Mouse (Mus musculus): ENCODE measurements around the gene Cacna1d. TPM values are rescaled to one million over a fixed set of nuclear protein-coding genes. Genes with fewer than 3 reads are reported as not detected.
A peak's percentile ranks its signal among the peaks of the same experiment; 100 is the strongest.

Gene Cacna1d
- total RNA-seq, 2 experiments from 2014 or later, result 46.3 to 56.7 TPM

DNA sequence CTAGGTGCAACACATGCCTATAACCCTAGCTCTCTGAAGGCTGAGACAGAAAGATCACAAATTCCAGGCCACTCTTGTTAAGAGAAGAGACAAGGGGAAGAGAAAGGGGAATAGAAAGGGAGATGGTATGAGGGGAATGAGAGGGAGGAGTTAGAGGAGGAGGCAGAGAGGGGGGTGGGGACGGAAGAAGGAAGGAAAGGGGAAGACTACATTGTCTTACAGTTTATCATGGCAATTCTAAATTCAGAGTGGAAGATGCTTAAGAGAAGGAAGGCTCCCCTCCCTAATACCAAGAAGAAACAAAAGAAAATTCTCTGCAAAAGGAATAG, 199.2 kb downstream of the Cacna1d start:
- intact Hi-C loops (cut with DNase I), result no loop called here
- DNase-seq (ENCODE audit: low spot score in 2 of 2), result no peak

DNA sequence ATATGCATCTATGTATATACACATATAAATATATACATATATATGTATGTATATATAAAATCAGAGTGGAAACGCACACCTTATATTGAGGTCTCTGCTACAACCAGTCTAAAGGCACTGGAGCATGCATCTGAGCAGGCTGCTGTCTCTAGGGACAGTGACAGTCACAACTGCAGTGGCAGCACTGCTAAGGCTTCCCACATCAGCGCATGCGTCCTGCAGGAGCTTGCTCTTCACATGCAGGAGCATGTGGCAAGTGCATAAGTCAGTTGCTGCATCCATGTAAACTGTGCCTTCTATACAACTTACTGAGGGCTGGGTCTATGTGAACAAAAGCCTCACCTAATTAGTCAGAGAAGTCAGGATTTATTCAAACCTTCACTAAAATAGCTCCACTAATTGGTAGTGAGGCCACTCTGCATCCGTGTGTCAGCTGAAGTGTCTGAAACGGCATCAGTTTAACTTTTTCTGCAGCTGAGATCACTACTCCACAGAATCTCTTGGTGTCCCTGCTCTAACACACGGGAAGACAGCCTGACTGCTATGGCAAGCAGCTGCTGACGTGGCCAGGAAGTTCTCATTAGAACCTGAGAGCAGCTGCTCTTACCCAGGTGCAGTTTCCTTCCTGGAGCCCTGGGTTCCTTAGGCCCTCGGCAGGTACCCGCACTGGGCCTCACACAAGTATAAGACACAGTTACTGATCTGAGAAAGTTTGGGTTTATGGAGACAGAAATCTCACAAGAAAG, 199.7 kb downstream of the Cacna1d start:
- no peak for DNase-seq (ENCODE audit: low spot score in 2 of 2)
- intact Hi-C loops (cut with DNase I), result no loop called here

DNA sequence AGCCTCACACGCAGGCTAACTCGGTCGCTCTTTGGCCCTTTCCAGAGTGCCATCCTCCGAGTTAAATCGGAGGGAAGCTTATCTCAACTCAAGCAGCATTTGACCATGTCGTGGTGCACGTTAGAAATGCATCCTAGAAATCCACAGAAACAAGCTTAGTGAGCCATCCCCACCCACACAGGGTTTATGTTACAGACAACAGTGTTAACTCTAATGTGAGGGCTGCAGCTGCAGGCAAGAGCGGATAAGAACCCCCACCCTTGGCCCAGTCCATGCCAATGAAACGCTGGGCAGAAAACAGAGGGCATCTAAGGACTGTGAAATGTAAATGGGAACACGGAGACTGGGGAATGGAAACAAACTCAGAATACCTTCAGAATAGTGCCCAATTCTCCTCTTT, 206.8 kb downstream of the Cacna1d start:
- intact Hi-C loops (cut with DNase I), result no loop called here
- DNase-seq (ENCODE audit: low spot score in 2 of 2), result peak in 1 of 2 experiments; percentile 44

DNA sequence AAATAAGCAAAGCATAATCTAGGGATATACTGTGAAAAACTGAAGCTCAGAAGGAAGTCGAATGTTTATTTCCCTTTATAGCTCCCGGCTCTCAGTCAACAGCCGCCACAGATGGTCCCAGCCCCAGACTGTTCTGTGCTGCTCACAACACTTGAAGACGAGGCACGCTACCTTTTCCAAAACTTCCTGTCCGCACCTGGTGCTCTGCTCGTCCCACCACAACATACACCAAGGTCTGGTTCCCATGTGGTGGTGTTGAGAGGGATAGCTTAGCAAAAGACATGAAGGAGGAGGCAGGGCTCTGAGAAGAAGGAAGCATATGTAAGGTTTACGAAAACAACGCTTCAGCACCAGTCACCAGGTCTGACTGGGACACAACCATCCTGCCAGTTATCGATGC, 207.2 kb downstream of the Cacna1d start:
- intact Hi-C loops (cut with DNase I), result no loop called here
- peak; percentile 46 to 56 for DNase-seq (ENCODE audit: low spot score in 2 of 2)

DNA sequence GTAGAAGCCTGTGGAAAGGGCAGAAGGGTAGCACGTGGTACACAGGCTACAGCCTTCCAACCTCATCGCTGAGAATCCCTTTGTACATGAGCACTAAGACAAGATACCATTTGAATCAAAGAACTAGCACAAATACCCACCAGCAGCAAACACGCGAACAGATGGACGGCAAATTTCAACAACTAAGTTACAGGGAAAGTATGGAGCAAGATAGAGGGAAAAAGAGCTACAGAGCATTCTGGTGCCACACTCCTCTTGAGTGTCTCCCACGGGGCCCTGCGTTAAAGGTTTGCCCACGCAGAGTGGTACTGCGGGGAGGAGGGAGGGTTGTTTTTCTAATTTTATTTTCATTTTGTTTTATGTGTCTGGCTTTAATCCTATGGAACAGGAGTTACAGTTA, 215.7 kb downstream of the Cacna1d start:
- intact Hi-C loops (cut with DNase I), result no loop called here
- DNase-seq (ENCODE audit: low spot score in 2 of 2), result no peak

DNA sequence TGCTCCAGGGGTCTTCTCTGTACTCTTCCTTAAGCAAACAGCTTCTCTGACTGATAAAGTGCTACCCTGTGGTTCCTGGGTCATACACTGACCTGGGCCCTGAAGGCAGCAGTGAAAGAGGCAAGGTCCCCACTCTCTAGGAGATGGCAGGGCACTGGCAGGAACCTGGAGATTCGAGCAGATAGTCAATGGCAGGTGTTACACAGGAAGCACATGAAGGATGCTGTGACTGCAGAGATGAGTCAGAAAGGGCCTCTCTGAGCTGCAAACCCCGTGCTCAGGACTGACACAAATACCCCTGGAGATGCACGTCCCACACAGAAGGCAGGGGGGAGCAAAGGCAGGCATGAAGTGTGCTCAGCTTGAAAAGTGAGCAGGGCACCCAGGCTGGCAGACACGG, 218.3 kb downstream of the Cacna1d start:
- no peak for DNase-seq (ENCODE audit: low spot score in 2 of 2)
- intact Hi-C loops (cut with DNase I), result no loop called here

DNA sequence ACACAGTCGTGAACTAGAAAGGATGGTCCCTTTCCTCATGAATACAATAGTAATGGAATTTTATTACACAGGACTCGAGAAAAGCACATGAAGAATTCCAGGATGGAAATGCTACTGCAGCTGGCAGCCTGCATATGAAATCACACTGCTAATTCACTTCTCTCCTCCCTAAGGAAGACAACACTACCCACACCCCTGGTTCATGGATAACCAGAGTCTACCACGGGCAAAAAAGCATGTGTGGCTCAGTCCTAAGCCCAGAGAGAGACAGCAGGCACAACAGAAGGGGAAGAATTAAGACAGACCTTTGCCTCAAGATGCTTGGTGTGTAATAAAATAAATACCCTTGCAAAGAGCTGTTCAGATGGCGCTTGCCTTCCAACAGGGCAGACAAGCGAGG, 218.7 kb downstream of the Cacna1d start:
- intact Hi-C loops (cut with DNase I), result no loop called here
- no peak for DNase-seq (ENCODE audit: low spot score in 2 of 2)

DNA sequence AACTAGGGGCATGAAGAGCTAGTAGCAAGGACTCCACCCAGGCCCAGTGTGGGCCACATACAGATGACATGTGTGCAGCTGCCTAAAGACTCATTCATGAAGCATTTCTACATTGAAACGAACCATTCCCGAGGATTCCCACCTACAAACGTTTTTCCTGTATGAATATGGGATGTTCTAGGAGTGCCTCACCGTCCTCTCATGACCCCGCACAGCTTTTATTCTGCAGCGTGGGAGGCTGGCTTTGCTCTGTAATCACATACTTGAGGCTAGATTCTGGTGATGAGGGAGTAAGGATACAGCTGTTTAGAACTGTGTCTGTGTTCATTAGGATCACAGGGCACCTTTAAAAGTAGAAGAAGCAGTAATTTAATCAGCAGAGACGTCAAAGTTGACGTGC, 219.4 kb downstream of the Cacna1d start:
- intact Hi-C loops (cut with DNase I), result no loop called here
- DNase-seq (ENCODE audit: low spot score in 2 of 2), result peak in 1 of 2 experiments; percentile 55

DNA sequence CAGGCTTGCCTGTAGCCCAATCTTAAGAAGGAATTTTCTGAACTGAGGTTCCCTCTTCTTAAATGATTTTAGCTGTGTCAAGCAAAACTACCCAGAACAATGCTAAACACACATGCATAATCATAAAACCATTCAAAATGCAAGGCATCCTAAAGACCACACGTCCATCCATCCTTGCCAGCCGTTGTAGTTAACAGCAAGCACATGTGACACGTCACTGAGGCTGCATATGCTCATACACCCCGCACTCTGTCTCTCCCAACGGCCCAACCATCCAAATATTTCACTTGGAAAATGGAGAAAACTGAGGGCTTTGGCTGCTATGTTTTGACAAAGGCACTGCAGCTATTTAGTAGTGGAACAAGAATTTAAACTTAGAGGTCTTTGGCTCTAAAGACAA, 220.9 kb downstream of the Cacna1d start:
- intact Hi-C loops (cut with DNase I), result no loop called here
- DNase-seq (ENCODE audit: low spot score in 2 of 2), result no peak

DNA sequence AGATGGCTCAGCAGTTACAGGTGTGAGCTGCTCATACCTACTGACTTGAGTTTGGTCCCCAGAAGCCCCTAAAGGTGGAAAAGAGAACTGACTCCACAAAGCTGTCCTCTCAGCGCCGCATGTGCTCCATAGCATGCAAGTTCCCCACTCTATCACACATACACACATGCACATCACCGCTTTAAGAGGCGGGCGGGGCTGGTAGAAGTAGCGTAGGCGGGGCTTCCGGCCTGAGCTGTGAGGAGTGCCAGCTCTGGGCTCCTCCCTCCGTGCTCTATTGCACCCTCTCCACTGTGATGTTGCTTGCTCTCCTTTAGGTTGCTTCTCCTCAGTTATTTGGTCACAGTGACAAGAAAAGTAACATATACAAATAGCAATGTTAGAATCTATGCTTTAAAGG, 225.5 kb downstream of the Cacna1d start:
- intact Hi-C loops (cut with DNase I), result no loop called here

DNA sequence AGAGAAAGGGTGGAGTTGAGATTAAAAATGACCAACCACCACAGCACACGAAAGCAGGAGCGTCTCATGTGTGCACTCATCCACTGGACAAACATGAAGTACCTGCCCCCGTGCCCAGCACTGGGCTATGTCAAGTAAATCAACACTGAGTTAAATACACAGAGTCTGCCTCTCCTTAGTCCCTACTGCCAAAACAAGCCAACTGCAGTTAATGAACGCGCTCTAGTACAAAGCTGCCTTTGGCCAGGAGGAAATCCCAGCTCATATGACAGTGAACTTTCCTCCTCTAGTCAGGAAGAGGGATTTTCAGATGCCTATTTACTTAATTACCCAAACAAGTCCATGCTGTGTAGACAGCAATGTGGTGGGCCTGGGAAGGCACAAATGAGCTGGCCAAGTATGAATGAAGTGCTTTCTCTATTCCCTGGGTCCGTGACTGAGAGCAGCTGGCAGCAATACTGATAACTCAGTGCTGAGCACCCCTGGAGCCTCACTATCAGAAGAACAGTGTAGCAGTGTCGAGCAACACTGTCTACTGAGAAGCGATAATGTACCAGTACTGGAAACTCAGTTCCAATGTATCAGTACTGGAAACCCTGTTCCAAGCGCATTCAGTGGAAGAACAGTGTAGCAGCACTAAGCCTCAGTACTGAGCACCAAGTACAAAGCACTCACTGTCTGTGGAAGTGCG, 229.5 kb downstream of the Cacna1d start:
- no peak for DNase-seq (ENCODE audit: low spot score in 2 of 2)
- intact Hi-C loops (cut with DNase I), result no loop called here

More for the DNA sequence above, 225.5 kb downstream of the Cacna1d start:
- DNase-seq (ENCODE audit: low spot score in 2 of 2), result no peak

DNA sequence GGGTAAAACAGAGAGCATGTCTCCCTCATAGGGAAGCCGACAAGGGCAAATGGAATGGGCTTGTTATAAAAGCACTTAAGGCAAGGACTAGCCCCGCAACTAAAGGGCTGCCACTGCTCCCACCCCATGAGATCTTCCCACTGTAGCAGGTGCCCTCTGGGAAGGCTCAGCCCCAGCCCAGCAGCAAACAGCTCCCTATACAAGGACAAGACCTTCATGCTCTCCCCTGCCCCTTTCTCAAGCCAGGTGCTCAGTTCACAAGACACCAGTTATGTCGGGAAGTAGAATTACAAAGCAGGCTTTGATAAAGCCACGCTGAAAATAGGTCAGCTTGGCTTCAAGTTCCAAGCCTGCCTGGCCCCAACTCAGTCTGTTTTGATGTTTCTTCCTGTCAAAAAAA, 233.6 kb downstream of the Cacna1d start:
- intact Hi-C loops (cut with DNase I), result no loop called here
- DNase-seq (ENCODE audit: low spot score in 2 of 2), result no peak

DNA sequence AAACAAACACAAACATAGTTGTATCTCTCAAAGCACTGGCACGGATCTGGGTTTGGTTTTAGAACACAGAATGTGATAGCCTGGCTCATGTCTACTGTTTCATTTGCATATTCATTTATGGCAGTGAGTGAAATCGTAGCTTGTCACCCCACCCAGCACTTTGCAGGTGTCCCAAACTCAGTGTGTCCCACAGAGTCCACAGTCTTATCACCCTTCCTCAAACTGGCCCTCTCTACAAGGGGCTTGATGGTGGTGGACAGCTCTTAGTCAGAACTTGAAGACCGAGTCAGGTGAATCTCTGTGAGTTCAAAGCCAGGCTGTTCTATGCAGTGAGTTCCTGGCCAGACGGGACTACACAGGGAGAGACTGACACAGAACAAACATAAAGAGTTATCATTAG, 234.8 kb downstream of the Cacna1d start:
- intact Hi-C loops (cut with DNase I), result no loop called here
- DNase-seq (ENCODE audit: low spot score in 2 of 2), result no peak

DNA sequence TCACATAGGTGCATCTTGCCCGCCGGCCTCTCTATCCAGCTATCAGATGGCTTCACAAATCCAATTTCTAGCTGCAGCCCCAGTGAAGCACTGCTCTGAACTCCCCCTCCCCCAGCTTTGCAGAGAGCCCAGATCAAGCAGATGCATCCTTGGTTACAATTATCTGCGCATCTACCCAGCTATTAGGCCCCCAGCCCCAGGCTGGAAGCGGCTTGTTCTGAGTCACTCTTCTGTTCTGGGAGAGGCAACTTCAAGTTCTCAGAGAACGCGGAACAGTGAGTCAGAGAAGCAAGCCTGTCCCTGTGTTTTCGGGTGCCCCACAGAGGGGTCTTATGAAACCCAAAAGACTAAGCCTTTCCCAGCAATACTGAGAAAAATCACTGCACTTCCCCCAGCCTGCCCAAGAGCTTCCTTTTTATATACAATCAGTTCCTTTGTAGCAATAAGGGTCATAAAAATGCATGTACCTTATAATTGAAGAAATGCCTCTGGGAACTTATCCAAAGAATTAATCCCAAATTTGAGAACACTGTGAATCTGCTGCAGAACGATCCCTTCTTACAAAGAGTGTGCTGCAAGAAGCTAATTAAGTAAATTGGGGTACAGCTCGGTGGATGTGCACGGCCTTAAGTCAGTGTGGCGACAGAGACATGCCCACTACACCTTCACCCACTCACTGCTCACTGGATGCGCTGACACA, 235.4 kb downstream of the Cacna1d start:
- intact Hi-C loops (cut with DNase I), result no loop called here
- peak; percentile 22 to 24 for DNase-seq (ENCODE audit: low spot score in 2 of 2)

DNA sequence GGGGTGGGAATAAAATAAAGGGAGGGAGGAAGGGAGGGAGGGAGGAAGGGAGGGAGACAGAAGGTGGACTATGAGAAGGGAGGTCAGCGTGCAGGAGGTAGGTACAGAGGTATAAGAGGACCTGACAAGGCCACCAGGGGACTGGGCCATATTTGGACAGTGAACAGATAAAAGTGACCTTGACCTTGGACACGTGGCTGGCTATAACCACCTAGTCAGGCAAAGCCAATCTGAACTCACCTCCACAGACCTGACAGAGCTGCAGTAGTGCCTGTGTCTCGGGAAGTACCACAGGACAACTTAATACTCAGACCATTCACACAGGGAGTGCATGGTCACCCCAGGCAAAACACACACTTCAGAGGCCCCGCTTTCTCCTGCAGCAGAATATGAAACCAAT, 236.5 kb downstream of the Cacna1d start:
- DNase-seq (ENCODE audit: low spot score in 2 of 2), result no peak
- intact Hi-C loops (cut with DNase I), result no loop called here

DNA sequence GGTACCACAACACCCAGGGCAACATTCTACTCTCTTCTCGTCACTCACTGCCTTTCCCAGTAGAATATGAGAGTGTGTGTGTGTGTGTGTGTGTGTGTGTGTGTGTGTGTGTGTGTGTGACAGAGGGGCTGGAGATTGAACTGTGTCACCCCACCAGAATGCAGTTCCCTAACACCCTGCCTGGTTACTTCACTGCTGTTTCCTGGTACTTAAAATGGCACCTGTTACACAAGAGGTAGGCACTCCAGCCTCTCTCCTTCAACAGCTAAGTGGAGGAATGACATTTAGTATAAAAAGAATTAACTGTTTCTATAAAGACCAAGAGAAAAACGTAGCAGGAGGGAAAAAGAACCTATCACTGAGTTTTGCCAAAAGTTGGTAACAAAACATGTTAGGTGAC, 238.4 kb downstream of the Cacna1d start:
- intact Hi-C loops (cut with DNase I), result no loop called here

DNA sequence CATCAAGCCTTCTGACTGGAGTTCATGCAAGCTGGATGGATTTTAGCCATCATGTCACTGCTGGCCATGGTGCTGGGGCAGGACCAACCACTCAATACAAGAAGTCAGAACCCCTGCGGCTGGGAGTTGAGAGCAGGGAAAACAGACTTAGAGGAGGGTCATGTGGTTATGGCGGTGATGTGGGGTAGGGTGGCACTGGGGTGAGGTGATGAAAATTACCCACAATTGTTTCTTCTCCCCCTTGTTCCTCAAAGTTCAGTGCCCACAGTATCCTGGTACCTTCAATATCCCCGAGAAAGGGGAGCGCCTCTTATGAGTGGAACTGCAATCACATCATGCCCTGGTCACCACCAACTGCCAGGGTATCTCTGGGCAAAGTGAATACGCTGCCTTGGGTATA, 239.9 kb downstream of the Cacna1d start:
- intact Hi-C loops (cut with DNase I), result no loop called here

More for the DNA sequence above, 238.4 kb downstream of the Cacna1d start:
- DNase-seq (ENCODE audit: low spot score in 2 of 2), result no peak

DNA sequence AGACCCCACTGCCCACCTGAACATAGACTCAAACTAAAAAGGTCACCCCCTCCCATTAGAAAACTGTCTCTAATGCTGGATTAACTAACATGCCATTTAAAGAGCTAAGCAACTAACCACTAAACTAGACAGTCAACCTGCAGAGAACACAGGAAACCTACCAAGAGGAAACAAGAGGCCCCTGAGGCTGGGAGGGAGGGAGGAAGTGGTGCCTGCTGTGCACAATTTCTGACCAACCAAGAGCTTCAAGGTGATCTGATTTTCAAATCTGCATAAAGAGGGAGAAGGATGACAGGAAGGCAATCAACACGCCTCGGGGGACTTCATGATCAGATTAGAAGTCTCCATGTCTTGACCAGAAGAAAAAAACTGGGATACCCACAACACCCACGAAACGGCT, 241.7 kb downstream of the Cacna1d start:
- intact Hi-C loops (cut with DNase I), result no loop called here
- DNase-seq (ENCODE audit: low spot score in 2 of 2), result no peak

More for the DNA sequence above, 239.9 kb downstream of the Cacna1d start:
- DNase-seq (ENCODE audit: low spot score in 2 of 2), result no peak

DNA sequence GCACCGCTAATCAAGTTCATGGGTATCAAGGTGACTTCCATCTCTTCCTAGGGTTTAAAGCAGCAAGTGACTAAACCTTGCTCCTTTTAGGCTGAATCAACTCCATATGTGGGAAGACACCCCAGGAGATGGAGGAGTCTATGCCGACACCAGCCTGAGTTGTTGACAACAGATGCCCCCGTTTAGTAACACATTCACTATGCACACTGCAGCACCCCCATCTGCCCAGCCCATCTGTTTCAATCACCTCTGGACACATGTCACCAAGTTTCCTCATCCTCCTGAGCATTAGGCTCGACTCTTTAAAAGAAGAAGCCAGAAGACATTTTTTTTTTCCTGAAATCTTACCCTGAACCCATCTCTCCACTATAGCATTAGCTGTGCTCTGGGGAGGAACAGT, 242.4 kb downstream of the Cacna1d start:
- DNase-seq (ENCODE audit: low spot score in 2 of 2), result no peak
- intact Hi-C loops (cut with DNase I), result no loop called here

DNA sequence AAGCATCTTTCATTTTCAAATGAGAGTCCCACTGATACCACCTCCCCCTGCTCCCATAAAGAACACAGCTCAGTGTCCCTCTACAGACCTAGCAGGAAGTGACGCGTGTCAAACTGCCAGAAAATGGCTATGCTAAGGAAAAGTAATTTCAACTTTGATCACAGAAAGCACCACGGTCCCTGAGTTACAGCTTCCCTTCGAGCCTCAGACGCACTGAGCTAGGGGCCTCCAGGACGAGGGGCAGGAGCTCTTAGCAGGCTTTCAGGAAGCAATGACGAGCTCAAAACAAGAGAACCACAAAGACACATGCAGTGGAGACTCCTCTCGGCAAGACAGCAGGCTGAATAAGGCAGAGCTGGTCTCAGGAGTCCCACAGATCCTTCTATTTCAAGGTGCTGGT, 243.1 kb downstream of the Cacna1d start:
- no peak for DNase-seq (ENCODE audit: low spot score in 2 of 2)
- intact Hi-C loops (cut with DNase I), result no loop called here

DNA sequence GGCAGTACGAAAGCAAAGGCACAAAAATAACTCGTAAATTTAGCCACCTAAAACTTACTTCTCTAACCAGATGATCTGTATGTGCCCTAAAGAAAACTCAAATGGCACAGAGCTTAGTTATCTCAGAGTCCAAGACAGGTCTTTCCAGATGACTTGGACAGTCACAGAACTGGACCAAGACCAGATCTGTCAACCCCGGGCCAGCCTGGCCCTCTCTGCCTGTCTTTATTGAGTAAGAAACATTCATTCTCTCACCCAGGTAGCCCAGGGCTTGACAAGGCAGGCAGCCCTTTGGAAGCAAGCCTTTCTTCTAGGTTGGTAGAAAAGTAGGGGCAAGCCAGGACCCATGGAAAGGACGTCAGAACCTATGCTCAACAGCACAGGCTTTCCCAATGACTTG, 243.6 kb downstream of the Cacna1d start:
- DNase-seq (ENCODE audit: low spot score in 2 of 2), result no peak
- intact Hi-C loops (cut with DNase I), result no loop called here

All from left cerebral cortex, postnatal 14 days (tissue).